Mouse (Mus musculus): ENCODE data around the gene Cyp4f18. TPM values are rescaled to one million over a fixed set of nuclear protein-coding genes. Genes with fewer than 3 reads are reported as not detected.
"Not testable (repeated sequence)": the region's sequence is repeated elsewhere in the genome, so short reads cannot be mapped to it uniquely, and the experiment has no call there.

The Cyp4f18 gene
- total RNA-seq (2021), result 1 to 10 TPM; 4.8 to 6.0 TPM
- long read RNA-seq, experiment 1, transcript Cyp4f18-201 (13 exons, 1,702 nt), result major isoform, 15 of 16 reads
- long read RNA-seq, experiment 1, partial matches to known transcripts, result 0 of 16 reads
- long read RNA-seq, experiment 1, other reads (novel, unspliced or antisense), result 1 of 16 reads
- long read RNA-seq, experiment 2, partial matches to known transcripts, result 1 of 4 reads
- long read RNA-seq, experiment 2, other reads (novel, unspliced or antisense), result 0 of 4 reads

DNA sequence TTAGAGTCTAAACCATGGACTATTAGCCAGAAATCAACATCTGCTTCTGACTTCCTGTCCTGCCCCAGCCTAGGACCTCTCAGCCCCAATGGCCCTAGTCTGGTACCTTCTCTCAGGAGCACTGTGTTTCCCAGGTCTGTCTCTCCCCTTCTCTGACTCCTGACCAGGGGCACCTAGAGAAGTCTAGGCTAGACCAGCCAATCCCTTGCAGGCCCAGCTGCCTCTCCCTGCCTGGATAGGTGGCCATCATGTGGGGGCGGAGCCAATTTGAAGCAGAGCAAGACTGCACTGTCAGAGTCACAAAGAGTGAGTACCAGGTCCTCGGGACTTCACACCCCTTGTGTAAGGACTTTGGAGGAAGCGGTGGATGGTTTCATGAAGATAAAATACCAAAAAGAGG is at the start of gene Cyp4f18:
TSS of gene Cyp4f18 (minus strand) at position 154 of the 400 bp plus-strand sequence.
- peak; percentile 27 to 34 for DNase-seq

DNA sequence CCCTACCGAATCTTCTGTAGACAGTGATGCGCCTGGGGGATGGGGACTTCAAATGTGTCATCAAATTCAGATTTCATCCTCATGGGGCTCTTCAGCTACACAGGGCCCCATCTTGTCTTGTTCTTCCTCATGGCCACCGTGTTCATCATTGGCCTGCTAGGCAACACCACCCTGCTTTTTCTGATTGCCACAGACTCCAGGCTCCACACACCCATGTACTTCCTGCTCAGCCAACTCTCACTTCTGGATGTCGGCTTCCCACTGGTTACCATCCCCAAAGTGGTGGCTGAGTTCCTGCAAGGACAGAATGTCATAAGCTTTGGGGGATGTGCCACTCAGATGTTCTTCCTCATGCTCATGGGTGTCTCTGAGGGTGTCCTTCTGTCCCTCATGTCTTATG is 48.2 kb upstream of the Cyp4f18 start:
- DNase-seq, result not testable (repeated sequence)

DNA sequence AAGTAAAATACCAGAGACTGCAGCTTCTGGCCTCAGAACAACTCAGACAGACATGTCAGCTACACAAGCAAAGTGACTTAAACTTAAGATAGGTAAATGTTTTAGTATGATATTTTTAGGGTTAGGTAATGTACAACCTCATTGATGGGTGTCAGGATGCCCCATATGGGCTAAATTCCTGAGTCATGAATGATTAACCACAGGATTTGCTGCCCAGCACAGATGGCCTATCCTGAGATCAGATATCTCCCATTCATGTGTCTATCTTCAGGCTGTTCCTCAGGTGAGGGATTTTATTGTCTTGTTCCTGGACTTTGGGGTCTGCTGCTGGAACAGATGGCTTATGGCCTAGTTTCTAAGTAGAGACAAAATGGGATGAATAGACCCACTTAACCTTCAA is 45.2 kb upstream of the Cyp4f18 start:
- DNase-seq, result not testable (repeated sequence)

DNA sequence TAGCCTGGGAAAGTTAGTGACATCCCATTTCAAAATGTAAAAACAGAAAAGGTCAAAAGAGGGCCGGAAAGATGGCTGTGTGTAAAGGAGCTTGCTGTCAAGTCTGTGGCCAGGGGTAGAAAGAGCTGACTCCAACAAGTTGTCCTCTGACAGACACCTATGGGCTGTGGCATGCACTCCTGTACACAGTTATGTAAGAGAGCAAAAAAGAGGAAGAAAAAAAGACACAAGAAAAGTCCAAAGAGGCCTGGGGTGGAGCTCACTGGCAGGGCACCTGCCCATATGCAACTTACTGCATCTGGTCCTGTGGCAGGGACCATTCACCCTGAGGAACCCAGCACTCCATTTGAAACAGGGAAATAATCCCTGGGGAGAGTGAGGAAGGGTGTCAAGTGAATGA is 33.1 kb upstream of the Cyp4f18 start:
- DNase-seq, result no peak

DNA sequence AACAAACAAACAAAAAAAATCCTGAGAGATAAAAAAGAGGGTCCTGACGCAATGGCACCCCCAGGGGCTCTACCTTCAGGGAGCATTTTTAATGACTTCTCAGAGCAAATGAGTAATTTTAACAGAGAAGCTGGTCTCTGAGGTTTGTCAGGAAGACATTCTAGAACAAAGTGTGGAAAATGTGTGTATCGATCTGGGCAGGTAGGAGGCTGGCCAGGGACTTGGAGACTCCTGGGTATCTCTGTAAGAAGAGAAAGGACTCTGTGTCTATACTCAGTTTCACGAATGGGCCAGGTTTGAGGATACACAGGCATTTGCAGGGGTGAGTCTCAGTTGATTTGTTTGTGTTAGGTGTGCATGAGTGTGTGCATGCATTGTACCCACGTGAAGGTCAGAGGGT is 31.5 kb upstream of the Cyp4f18 start, which contains the start of gene Olfr372:
TSS of gene Olfr372 (plus strand) at position 301 of the 400 bp plus-strand sequence.
- not testable (repeated sequence) for DNase-seq

DNA sequence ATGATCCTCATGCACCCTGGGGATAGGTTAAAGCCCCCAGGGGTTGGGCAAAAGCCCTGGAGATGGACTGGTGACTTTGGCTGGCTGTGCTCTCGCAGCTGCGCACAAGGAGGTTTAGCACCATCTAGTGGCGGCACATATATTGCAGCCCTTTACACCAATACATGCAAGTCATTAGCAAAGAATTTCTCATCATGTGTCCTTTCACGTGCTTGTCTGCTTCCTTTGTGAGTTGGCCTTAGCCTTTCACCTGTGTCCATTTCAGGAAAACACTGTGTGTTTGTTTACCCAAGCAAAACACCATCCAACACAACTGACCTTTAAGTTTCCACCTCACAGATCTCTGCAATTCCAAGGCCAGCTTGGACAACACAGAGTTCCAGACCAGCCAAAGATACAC is 23.5 kb upstream of the Cyp4f18 start:
- DNase-seq, result peak; percentile 70 to 72

DNA sequence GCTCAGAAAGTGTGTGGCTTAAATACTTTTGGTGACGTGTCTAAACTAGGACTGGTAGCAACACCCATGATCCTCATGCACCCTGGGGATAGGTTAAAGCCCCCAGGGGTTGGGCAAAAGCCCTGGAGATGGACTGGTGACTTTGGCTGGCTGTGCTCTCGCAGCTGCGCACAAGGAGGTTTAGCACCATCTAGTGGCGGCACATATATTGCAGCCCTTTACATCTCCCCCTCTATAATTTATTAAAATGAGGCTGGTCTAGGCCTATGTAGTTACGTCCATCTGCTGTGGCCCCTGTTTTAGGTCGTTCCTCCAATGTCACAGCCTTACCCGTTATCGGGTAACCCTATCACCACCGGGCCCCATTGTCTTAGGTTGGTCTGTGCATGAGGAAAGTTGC is 15.5 kb upstream of the Cyp4f18 start:
- peak in 1 of 2 experiments; percentile 54 for DNase-seq

DNA sequence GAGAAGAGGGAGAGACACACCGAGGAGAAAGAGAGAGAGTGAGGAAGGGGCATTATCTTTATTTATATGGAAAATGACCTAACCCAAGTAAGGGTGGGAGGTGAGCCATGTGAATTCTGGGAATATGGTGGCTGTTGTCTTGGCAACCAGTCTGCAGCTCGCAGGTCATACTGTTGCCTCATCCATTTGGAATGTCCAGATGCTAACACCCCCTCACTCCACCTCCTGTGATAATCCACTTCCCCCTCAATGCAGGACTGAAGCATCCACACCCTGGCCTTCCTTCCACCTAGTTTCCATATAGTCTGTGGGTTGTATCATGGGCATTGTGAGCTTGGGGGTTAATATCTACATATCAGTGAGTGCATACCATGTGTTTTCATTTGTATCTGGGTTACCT is 10.4 kb upstream of the Cyp4f18 start:
- no peak for DNase-seq

DNA sequence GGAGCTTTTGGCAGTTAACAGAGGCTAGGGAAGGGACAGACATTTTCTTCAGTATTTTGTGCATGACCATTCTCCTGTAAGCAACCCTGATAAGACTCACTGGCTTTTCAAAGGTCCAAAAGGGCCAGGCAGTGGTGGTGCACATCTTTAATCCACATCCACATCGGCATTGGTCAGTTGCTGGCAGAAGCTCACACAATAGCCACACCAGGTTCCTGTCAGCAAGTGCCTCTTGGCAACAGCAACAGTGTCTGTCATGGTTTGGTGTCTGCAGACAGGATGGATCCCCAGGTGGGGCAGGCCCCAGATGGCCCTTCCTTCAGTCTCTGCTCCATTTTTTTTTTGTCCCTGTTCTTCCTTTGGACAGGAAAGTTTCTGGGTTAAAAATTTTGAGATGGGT is 9.6 kb upstream of the Cyp4f18 start:
- DNase-seq, result not testable (repeated sequence)

DNA sequence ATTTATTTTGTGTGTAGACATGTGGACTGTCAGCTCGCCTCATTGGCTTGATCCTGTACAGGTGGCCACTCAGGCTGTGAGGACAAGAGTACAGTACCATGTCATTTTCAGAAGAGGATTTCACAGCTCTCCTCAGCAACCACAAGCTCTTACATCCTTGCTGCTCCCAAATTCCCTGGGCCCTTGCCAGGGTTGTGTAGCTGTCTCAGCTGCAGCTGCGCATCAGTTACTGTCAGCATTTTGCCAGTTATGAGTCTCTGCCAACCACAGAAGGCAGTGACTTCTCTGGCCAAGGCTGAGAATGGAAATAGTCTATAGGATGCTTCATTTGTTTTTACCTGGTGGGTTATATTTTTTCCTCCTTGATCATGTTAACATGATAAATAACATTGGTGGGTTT is 8.7 kb upstream of the Cyp4f18 start:
- peak; percentile 45 to 49 for DNase-seq

DNA sequence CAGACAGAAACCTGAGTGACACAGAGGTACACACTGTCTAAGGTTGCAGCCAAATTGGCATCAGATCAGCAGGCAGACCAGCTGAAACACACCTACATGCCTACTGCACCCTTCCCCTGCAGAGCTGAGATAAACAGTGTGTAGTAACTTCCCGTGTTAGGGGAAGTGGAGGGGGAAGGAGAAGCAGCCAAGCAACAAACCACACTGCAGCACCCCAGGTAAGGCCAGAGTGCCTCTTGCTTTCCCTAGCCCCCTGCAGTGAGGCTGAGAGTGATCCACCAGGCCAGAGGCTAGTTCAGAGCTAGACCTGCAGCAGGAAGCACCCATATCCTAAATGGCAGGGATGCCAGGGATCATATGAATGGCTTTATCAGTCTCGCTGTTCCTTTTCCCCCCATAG is 7.9 kb upstream of the Cyp4f18 start:
- not testable (repeated sequence) for DNase-seq

DNA sequence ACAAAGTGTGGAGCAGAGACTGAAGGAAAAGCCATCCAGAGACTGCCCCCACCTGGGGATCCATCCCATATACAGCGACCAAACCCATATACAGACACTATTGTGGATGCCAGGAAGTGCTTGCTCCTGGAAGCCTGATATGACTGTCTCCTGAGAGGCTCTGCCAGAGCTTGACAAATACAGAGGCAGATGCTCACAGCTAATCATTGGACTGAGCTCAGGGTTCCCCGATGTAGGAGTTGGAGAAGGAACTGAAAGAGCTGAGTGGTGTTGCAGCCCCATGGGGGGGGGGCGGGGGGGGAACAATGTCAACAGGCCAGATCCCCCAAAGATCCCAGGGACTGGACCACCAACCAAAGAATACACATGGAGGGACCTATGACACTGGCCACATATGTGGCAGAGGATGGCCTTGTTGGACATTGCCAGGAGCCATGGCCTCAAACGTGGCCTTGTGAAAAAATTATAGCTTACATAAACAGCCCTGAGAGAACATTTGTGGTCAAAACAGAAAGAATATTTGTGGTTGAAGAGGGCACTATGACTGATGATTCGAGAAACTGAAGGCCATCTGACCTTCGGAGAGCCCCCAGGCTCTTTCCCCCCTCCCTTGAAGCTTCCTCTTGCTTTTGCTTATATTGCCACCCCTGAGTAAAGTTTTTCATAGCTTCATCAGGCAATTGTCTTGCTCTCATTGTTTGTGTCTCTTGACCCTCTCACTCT is 4.2 kb upstream of the Cyp4f18 start:
- peak; percentile 24 to 45 for DNase-seq

DNA sequence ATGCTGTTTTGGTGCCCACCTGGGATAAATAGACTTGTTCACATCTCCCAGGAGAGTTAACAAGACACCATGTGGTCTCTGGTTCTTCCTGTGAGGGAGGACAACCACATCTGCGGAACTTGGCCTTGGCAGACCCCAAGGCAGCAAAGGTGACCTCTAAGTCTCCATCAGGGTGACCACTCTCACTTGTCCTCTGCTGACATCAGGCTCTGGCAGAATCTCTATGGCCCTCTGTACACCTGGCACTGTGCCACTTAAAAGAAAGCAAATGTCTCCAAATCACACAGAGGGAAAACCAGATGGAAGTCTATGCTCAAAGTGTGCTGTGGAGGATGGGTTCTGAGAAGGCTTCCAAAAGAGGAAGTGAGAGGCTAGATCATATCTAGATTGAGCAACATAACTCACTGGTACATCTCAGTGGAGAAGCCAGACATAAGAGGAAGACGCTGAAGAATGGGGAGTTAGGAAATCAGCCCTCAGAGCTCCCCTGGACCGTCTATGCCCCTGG is 1.2 kb downstream of the Cyp4f18 start:
- DNase-seq, result peak in 1 of 2 experiments; percentile 30

DNA sequence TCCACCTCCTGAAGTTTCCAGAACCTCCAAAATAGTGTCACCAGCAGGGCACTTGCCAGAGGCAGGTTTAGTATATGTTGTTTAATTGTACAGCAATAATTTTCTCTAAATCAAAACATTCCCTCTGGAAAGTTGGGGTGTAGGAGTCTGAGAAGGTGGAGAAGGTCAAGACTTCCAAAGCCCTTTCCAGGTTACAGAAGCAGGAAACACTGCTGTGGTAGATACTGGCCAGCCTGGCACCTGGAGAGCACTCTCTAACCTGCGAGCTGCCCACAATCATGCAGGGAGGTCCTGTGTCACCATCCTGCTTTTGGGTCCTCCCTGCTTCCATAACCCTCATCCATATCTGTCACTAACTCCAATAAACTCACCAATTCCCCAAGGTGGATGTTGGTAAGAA is 2.7 kb downstream of the Cyp4f18 start:
- no peak for DNase-seq

DNA sequence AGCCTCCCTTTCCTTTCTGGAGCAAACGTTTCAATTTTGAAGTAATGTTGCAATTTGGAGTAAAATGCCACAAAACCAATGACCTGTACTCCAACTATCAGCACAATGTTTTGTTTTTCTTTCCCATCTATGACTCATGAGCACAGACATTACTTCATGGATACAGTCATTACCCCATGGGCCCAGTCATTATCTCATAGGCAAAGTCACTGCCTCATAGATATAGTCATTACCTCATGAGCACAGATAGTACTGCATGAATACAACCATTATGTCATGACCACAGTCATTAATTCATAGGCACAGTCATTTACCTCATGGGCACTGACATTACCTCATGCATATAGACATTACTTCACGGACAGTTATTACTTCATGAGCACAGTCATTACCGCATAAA is 3.5 kb downstream of the Cyp4f18 start:
- DNase-seq, result no peak

DNA sequence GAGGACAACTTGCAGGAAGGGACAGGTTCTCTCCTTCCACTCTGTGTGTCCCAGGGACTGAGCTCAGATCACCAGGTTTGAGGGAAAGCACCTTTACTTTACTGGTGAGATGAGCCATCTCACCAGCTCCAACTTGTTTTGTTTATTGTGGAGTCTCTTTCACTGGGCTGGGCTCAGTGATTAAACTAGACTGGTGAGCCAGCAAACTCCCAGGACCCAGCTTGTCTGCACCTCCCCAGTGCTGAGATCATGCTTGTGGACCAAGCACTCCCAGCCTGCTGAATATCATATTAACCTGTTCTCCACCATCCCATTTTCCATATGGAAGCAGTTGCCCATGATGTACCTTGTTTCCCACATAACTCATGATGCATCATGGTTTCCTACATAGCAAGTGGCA is 6.5 kb downstream of the Cyp4f18 start:
- DNase-seq, result no peak

DNA sequence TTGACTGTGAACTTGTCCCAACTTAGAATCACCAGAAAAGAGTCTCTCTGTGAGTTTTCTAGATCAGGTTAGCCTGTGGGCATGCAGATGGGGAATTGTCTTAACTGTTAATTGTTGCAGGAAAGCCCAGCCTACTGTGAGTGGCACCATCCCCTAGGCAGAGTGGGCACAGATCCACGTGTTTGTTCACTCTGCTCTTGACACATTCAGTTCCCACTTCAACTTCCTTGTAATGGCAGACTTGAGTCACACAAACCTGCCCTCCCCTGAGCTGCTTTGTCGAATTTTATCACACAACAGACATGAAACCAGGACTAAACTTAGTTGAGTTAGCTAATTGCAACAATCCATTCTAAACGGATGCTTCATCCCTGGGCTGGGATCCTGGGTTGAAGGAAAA is 9.2 kb downstream of the Cyp4f18 start:
- no peak for DNase-seq

DNA sequence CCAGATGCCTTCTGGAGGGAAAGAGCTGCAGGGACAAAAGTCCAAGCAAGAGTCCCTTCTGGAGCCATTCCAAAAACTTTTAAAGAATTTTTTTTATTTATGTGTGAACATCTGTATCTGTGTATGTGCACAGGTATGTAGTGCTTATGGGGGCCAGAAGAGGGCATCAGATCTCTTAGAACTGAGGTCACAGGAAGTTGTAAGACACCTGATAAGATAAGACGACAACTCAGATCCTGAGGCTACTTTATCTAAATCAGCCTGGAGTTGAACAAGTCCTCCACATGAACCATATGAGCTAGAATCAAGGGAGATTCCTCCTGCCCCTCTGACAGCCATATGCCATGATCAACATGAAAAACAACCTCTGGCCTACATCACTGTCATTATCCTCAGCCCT is 10.0 kb downstream of the Cyp4f18 start:
- no peak for DNase-seq

DNA sequence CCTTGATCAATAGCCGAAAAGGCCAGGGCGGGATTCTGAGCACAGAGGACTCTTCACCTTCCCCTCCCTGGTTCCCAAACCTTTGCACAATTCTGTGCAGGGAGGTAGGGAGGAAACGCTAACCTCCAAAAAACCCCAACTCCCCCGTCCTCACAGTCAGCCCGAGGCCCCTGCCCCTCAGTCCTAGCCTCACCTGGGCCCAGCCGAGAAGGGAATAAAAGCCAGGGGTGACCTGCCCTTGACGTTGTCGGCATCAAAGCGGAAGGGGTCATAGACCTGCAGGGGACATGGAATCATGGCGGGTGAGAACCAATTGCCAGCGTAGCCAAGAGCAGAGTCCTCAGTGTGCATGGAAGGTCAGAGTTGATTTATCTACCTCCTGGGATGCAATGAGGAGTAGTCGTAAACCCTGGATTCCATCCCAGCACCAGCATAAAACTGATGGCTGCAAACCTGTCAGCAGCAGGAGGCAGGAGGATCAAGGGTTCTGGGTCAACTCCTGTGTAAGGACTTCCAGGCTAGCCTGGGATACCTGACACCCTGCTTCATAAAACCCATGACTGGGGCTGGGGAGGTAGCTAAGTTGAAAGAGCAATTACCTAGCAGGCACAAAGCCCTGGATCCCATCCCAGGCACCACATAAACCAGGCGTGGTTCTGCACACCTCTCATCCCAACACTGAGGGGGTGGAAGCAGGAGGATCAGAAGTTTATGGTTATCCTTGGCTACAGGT is 20.4 kb downstream of the Cyp4f18 start:
- no peak for DNase-seq

DNA sequence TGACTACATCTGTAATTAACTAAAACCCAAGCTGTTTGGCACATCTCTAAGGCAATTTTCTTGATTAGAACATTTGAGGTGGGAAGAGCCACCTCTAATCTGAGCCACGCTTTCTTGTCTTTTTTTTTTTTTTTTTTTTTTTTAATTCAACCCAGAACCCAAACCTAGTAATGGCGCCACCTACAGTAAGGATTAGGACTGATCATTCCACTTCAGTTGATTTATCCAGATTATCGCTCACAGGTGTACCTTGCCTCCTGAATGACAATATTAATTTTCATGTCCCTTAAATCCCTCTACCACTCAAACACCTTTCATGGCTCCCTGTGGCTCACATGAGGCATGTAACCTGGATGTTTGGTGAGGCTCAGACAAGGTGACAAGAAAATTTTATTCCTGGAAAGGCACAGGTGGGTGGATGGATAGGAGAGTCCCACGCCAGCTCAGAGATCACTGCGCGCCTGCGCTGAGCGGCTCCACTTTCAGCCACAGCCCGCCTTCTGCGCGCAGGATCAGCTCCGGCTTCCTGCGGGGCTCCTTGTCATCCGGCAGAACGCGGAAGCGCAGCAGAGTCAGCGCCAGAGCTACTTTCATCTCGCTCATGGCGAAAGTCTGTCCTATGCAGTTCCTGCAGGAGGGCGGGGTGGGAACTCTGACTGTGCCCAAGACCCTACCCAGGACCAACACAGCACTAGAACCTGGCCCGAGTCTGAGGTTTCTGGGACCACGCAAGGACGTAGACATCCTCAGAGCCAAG is 21.1 kb downstream of the Cyp4f18 start:
- peak; percentile 73 to 80 for DNase-seq

DNA sequence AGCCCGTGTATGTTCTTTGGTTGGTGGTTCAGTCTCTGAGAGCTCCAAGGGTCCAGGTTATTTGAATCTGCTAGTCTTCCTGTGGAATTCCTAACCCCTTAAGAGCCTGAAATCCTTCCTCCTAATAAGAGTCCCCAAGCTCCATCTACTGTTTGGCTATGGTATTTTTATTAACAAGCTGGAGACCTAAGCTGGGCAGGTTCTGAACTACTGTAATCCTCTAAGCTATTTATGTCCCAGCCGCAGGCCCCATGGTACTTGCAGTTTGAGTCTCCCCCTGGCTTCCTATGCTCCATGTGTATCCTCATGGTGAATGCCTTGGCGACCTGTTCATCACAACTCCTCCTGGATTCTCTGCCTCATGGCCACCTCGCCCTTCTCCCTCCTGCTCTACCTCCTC is 24.8 kb downstream of the Cyp4f18 start:
- no peak for DNase-seq

DNA sequence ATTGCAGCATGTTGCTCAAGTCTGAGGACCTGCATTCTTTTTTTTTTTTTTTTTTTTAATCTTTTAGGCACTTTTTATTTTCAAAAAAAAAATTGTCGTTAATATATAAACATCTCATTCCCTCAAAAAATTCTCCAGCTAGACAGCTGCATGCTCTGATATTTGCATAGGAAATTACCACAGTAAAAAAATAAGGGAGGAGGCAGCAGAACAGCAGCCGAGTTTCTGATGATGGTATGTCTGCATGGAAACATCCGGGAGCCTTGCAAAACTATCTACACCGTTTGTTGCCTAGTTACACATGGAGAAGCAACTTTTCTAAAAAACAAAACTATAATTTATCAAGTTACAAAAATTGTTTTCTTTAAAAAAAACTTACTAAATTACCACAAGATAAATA is 28.0 kb downstream of the Cyp4f18 start:
- DNase-seq, result no peak
